Mouse (Mus musculus) lung, adult 2 months (tissue): Measurements from ENCODE around the gene Fus.

Experiments used
- CTCF ChIP-seq: fragments of 200-500 bp; IDR thresholded peaks from 2 replicates; pipeline ENCODE4 v1.5.1; 2011; ENCODE audit warnings: mild to moderate bottlenecking, low read length, control low read depth; ENCODE audit not compliant: insufficient read depth
- POLR2A ChIP-seq: fragments of 200-500 bp; IDR thresholded peaks from 2 replicates; pipeline ENCODE4 v1.6.1; 2011; ENCODE audit warnings: low read depth, mild to moderate bottlenecking, control low read depth, low read length, borderline replicate concordance; ENCODE audit errors: extremely low read depth

GRCm38 (mm10) chr7:128004487-128005362 lies 37.5 kb downstream of the Fus start:
- no peak for TF ChIP-seq CTCF
- TF ChIP-seq POLR2A: no peak
